Mouse (Mus musculus): ENCODE measurements around the gene Zfp865. TPM values are rescaled to one million over a fixed set of nuclear protein-coding genes. Genes with fewer than 3 reads are reported as not detected.
A peak's percentile ranks its signal among the peaks of the same experiment; 100 is the strongest.

Gene Zfp865
- 6.6 and 7.2 TPM in 2 replicates for polyA plus RNA-seq (2015; fragmentation: Nextera tagmentation; extraction: Ambion mirVana)

GRCm38 (mm10) chr7:5020000-5020681 is at the start of gene Zfp865, which contains the start of gene Ccdc106:
TSS of gene Zfp865 (plus strand) at chr7:5020376.
TSS of gene Ccdc106 (plus strand) at chr7:5020553.
- H3K27ac ChIP-seq (ENCODE audit: low read length) = peak within 1 kb of the TSS; percentile 78
- H3K4me2 ChIP-seq (ENCODE audit: low read length) = peak within 1 kb of the TSS; percentile 84
- H3K36me3 ChIP-seq (ENCODE audit: control insufficient read depth, insufficient read depth, low read length) = no peaks in the 10 kb centered on the region; the same call in 1 of the 2 replicates
- WGBS = under 1% methylated on average over 41 of the region's 49 CpGs
- no peaks in the 10 kb centered on the region for H3K9me3 ChIP-seq (replicated peaks; ENCODE audit: control insufficient read depth, low read length, poor library complexity, severe bottlenecking)
- ATAC-seq = peak; percentile 92
- no peaks in the 10 kb centered on the region for H3K27me3 ChIP-seq (ENCODE audit: control insufficient read depth, insufficient read depth, low read depth, low read length)
- H3K4me3 ChIP-seq (ENCODE audit: low read depth, low read length) = peak within 1 kb of the TSS; percentile 56
- peak within 1 kb of the TSS; percentile 79 for H3K9ac ChIP-seq (ENCODE audit: low read depth, low read length)
- H3K4me1 ChIP-seq (ENCODE audit: control insufficient read depth, insufficient read depth, low read length) = peaks cover 14% of the 10 kb centered on the region

GRCm38 (mm10) chr7:4971068-4971467 is 49.1 kb upstream of the Zfp865 start, which contains the start of gene Sbk3:
TSS of gene Sbk3 (minus strand) at chr7:4971168.
- Histone ChIP-seq H3K4me1 (ENCODE audit: control insufficient read depth, insufficient read depth, low read length) (no peaks in the 10 kb centered on the region), H3K36me3 (ENCODE audit: control insufficient read depth, insufficient read depth, low read length) (no peaks in the 10 kb centered on the region), H3K27ac (ENCODE audit: low read length) (no peak within 1 kb of the TSS), H3K9ac (ENCODE audit: low read depth, low read length) (no peak within 1 kb of the TSS), H3K4me3 (ENCODE audit: low read depth, low read length) (no peak within 1 kb of the TSS), H3K9me3 (replicated peaks; ENCODE audit: control insufficient read depth, low read length, poor library complexity, severe bottlenecking) (no peaks in the 10 kb centered on the region), H3K27me3 (ENCODE audit: control insufficient read depth, insufficient read depth, low read depth, low read length) (no peaks in the 10 kb centered on the region), H3K4me2 (ENCODE audit: low read length) (no peak within 1 kb of the TSS)
- ATAC-seq = no peak
- WGBS = 32% methylated on average over 6 of the region's 6 CpGs

- ATAC-seq = no peak
- WGBS = 23% methylated on average over 7 of the region's 7 CpGs
- no peaks in the 10 kb centered on the region for H3K9me3 ChIP-seq (replicated peaks; ENCODE audit: control insufficient read depth, low read length, poor library complexity, severe bottlenecking)
- H3K4me3 ChIP-seq (ENCODE audit: low read depth, low read length) = no peak overlapping the region
- no peaks in the 10 kb centered on the region for H3K4me1 ChIP-seq (ENCODE audit: control insufficient read depth, insufficient read depth, low read length)
- no peaks in the 10 kb centered on the region for H3K36me3 ChIP-seq (ENCODE audit: control insufficient read depth, insufficient read depth, low read length)
- no peak overlapping the region for H3K9ac ChIP-seq (ENCODE audit: low read depth, low read length)
- H3K4me2 ChIP-seq (ENCODE audit: low read length) = no peak overlapping the region
- H3K27ac ChIP-seq (ENCODE audit: low read length) = no peak overlapping the region
- no peaks in the 10 kb centered on the region for H3K27me3 ChIP-seq (ENCODE audit: control insufficient read depth, insufficient read depth, low read depth, low read length)
Observed at GRCm38 (mm10) chr7:4971710-4972109, 48.5 kb upstream of the Zfp865 start.

- Histone ChIP-seq H3K27ac (ENCODE audit: low read length) (no peak overlapping the region), H3K4me3 (ENCODE audit: low read depth, low read length) (no peak overlapping the region), H3K9me3 (replicated peaks; ENCODE audit: control insufficient read depth, low read length, poor library complexity, severe bottlenecking) (no peaks in the 10 kb centered on the region), H3K27me3 (ENCODE audit: control insufficient read depth, insufficient read depth, low read depth, low read length) (no peaks in the 10 kb centered on the region), H3K4me2 (ENCODE audit: low read length) (no peak overlapping the region), H3K4me1 (ENCODE audit: control insufficient read depth, insufficient read depth, low read length) (no peaks in the 10 kb centered on the region), H3K36me3 (ENCODE audit: control insufficient read depth, insufficient read depth, low read length) (no peaks in the 10 kb centered on the region), H3K9ac (ENCODE audit: low read depth, low read length) (no peak overlapping the region)
- WGBS = 81% methylated on average over 18 of the region's 18 CpGs
- ATAC-seq = no peak
Observed at GRCm38 (mm10) chr7:4972321-4973047, 47.7 kb upstream of the Zfp865 start.

- no peaks in the 10 kb centered on the region for H3K4me1 ChIP-seq (ENCODE audit: control insufficient read depth, insufficient read depth, low read length)
- WGBS = 72% methylated on average over 4 of the region's 4 CpGs
- ATAC-seq = no peak
- H3K27ac ChIP-seq (ENCODE audit: low read length) = no peak overlapping the region
- H3K9me3 ChIP-seq (replicated peaks; ENCODE audit: control insufficient read depth, low read length, poor library complexity, severe bottlenecking) = no peaks in the 10 kb centered on the region
- no peak overlapping the region for H3K9ac ChIP-seq (ENCODE audit: low read depth, low read length)
- no peak overlapping the region for H3K4me2 ChIP-seq (ENCODE audit: low read length)
- no peaks in the 10 kb centered on the region for H3K36me3 ChIP-seq (ENCODE audit: control insufficient read depth, insufficient read depth, low read length)
- H3K4me3 ChIP-seq (ENCODE audit: low read depth, low read length) = no peak overlapping the region
- no peaks in the 10 kb centered on the region for H3K27me3 ChIP-seq (ENCODE audit: control insufficient read depth, insufficient read depth, low read depth, low read length)
Observed at GRCm38 (mm10) chr7:4975455-4975854, 44.7 kb upstream of the Zfp865 start.

- no peak overlapping the region for H3K27ac ChIP-seq (ENCODE audit: low read length)
- 90% methylated on average over 7 of the region's 7 CpGs for WGBS
Observed at GRCm38 (mm10) chr7:4976832-4977231, 43.3 kb upstream of the Zfp865 start.

GRCm38 (mm10) chr7:4988250-4988649 is 31.9 kb upstream of the Zfp865 start:
- H3K9ac ChIP-seq (ENCODE audit: low read depth, low read length) = no peak overlapping the region
- H3K27ac ChIP-seq (ENCODE audit: low read length) = no peak overlapping the region
- no peaks in the 10 kb centered on the region for H3K27me3 ChIP-seq (ENCODE audit: control insufficient read depth, insufficient read depth, low read depth, low read length)
- no peak overlapping the region for H3K4me3 ChIP-seq (ENCODE audit: low read depth, low read length)
- H3K4me1 ChIP-seq (ENCODE audit: control insufficient read depth, insufficient read depth, low read length) = no peaks in the 10 kb centered on the region
- no peak for ATAC-seq
- peaks cover 8% of the 10 kb centered on the region for H3K36me3 ChIP-seq (ENCODE audit: control insufficient read depth, insufficient read depth, low read length)
- no peaks in the 10 kb centered on the region for H3K9me3 ChIP-seq (replicated peaks; ENCODE audit: control insufficient read depth, low read length, poor library complexity, severe bottlenecking)
- 86% methylated on average over 2 of the region's 2 CpGs for WGBS
- H3K4me2 ChIP-seq (ENCODE audit: low read length) = no peak overlapping the region

More at GRCm38 (mm10) chr7:4976832-4977231, 43.3 kb upstream of the Zfp865 start:
- no peaks in the 10 kb centered on the region for H3K36me3 ChIP-seq (ENCODE audit: control insufficient read depth, insufficient read depth, low read length)
- no peak overlapping the region for H3K4me2 ChIP-seq (ENCODE audit: low read length)
- H3K4me3 ChIP-seq (ENCODE audit: low read depth, low read length) = no peak overlapping the region
- no peaks in the 10 kb centered on the region for H3K9me3 ChIP-seq (replicated peaks; ENCODE audit: control insufficient read depth, low read length, poor library complexity, severe bottlenecking)
- ATAC-seq = no peak
- H3K9ac ChIP-seq (ENCODE audit: low read depth, low read length) = no peak overlapping the region
- H3K27me3 ChIP-seq (ENCODE audit: control insufficient read depth, insufficient read depth, low read depth, low read length) = no peaks in the 10 kb centered on the region
- no peaks in the 10 kb centered on the region for H3K4me1 ChIP-seq (ENCODE audit: control insufficient read depth, insufficient read depth, low read length)

- Histone ChIP-seq H3K27ac (ENCODE audit: low read length) (no peak overlapping the region), H3K4me3 (ENCODE audit: low read depth, low read length) (peak overlapping the region; percentile 18), H3K4me2 (ENCODE audit: low read length) (peak overlapping the region; percentile 91), H3K9ac (ENCODE audit: low read depth, low read length) (0 out of 2 replicates have a peak overlapping the region, but pooled peaks have one; percentile 5), H3K36me3 (ENCODE audit: control insufficient read depth, insufficient read depth, low read length) (peaks cover 14% of the 10 kb centered on the region), H3K27me3 (ENCODE audit: control insufficient read depth, insufficient read depth, low read depth, low read length) (no peaks in the 10 kb centered on the region), H3K4me1 (ENCODE audit: control insufficient read depth, insufficient read depth, low read length) (peaks cover 24% of the 10 kb centered on the region), H3K9me3 (replicated peaks; ENCODE audit: control insufficient read depth, low read length, poor library complexity, severe bottlenecking) (no peaks in the 10 kb centered on the region)
- no peak for ATAC-seq
- 42% methylated on average over 50 of the region's 55 CpGs for WGBS
Observed at GRCm38 (mm10) chr7:4993347-4993998, 26.7 kb upstream of the Zfp865 start.
